Mouse (Mus musculus): ENCODE data around the gene Spint2. TPM values are rescaled to one million over a fixed set of nuclear protein-coding genes. Genes with fewer than 3 reads are reported as not detected.
A peak's percentile ranks its signal among the peaks of the same experiment; 100 is the strongest.

Spint2 gene
- polyA plus RNA-seq, 1 experiment from 2014 or later, result 332 TPM

DNA sequence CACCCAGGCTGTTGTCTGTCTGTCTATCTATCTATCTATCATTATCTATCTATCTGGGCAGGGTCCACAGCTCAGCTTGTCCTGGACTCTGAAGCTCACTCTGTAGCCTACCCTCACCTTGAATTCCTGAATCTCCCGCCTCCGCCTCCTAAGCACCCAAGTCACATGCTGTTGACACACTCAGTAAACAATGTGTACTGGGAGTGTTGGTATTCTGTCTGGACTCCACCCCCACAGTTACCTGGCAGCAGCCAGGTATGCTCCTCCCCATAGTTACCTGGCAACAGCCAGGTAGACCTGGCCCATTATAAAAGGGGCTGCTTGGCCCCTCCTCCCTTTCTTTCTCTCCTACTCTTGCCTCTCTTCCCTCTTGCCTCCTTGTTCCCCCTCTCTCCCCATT lies 6.4 kb upstream of the Spint2 start:
- no peak overlapping the region for H3K4me3 ChIP-seq
- H3K4me1 ChIP-seq, result peaks cover 30% of the 10 kb centered on the region
- WGBS, result 44% methylated on average over 2 of the region's 2 CpGs
- ATAC-seq (ENCODE audit: borderline replicate concordance, extremely low read depth, low FRiP score, low TSS enrichment), result no peak
- H3K36me3 ChIP-seq, result no peaks in the 10 kb centered on the region
- H3K4me2 ChIP-seq, result no peak overlapping the region
- no peak overlapping the region for H3K9ac ChIP-seq
- H3K27ac ChIP-seq, result no peak overlapping the region
- no peaks in the 10 kb centered on the region for H3K27me3 ChIP-seq
- H3K9me3 ChIP-seq, result no peaks in the 10 kb centered on the region

DNA sequence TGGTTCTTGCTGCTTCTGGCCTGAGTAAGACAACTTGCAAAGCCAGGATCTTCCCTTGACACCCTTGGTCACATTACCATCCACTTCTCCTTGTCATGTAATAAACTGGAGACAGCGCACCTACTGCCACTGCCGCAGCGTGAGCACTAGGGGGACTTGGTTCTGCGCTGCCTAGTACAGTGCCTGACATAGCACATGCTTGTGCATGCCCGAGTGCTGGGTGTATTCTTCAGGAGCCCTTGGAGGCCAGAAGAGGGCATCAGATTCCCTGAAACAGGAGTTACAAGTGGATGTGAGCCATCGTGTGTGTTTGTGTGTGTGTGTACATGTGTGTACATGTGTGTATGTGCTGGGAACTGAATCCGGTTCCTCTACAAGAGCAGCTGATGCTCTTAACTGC lies 5.8 kb upstream of the Spint2 start:
- no peaks in the 10 kb centered on the region for H3K36me3 ChIP-seq
- peaks cover 4% of the 10 kb centered on the region for H3K27me3 ChIP-seq
- no peak overlapping the region for H3K9ac ChIP-seq
- H3K9me3 ChIP-seq, result no peaks in the 10 kb centered on the region
- ATAC-seq (ENCODE audit: borderline replicate concordance, extremely low read depth, low FRiP score, low TSS enrichment), result no peak
- no peak overlapping the region for H3K4me3 ChIP-seq
- WGBS, result 80% methylated on average over 7 of the region's 7 CpGs
- no peak overlapping the region for H3K4me2 ChIP-seq
- H3K27ac ChIP-seq, result no peak overlapping the region
- H3K4me1 ChIP-seq, result peaks cover 27% of the 10 kb centered on the region

DNA sequence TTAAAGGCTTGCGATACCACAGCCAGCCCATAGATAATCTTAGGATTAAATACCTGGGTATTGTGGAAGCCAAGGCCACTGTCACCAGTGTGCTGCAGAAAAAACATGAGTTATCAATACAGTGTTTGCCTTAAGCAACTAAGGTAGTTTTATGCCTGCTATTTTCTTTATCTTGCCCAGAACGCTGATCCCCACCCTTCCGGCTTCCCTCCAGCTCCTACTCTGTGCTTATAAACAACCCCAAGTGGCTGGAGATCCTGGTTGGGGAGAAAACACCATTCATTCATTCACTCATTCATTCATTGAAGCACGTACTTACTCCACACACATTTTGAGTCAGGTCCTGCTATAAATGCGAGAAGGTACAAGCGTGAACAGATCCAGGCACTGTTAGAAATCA lies 2.8 kb upstream of the Spint2 start:
- no peak for ATAC-seq (ENCODE audit: borderline replicate concordance, extremely low read depth, low FRiP score, low TSS enrichment)
- WGBS, result 88% methylated on average over 6 of the region's 6 CpGs
- peaks cover 27% of the 10 kb centered on the region for H3K27me3 ChIP-seq

DNA sequence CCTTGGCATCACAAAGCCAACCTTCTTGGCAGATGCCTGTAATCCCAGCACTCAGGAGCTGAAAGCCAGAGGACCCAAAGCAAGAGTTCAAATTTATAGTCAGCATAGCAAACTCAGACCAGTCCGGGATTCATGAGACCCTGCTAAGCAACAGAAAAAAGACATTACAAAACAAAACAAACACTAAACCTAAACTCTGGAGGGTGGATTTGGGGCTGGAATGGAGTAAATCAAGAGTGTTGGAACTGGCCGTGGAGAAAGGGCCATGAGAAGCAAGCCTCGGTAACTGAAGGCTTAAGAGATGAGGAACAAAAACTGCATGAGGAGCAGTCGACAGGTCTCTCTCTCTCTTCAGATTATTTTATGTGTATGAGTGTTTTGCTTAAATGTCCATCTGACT lies 2.2 kb upstream of the Spint2 start:
- Histone ChIP-seq H3K27me3 (peaks cover 27% of the 10 kb centered on the region), H3K9me3 (no peaks in the 10 kb centered on the region), H3K4me3 (no peak overlapping the region), H3K4me1 (peaks cover 21% of the 10 kb centered on the region), H3K4me2 (no peak overlapping the region), H3K27ac (no peak overlapping the region), H3K9ac (no peak overlapping the region), H3K36me3 (no peaks in the 10 kb centered on the region)
- WGBS, result 70% methylated on average over 4 of the region's 4 CpGs
- ATAC-seq (ENCODE audit: borderline replicate concordance, extremely low read depth, low FRiP score, low TSS enrichment), result no peak

More for the DNA sequence above, 2.8 kb upstream of the Spint2 start:
- Histone ChIP-seq H3K4me1 (peaks cover 21% of the 10 kb centered on the region), H3K4me3 (no peak overlapping the region), H3K4me2 (no peak overlapping the region), H3K9ac (no peak overlapping the region), H3K36me3 (no peaks in the 10 kb centered on the region), H3K27ac (no peak overlapping the region), H3K9me3 (no peaks in the 10 kb centered on the region)

DNA sequence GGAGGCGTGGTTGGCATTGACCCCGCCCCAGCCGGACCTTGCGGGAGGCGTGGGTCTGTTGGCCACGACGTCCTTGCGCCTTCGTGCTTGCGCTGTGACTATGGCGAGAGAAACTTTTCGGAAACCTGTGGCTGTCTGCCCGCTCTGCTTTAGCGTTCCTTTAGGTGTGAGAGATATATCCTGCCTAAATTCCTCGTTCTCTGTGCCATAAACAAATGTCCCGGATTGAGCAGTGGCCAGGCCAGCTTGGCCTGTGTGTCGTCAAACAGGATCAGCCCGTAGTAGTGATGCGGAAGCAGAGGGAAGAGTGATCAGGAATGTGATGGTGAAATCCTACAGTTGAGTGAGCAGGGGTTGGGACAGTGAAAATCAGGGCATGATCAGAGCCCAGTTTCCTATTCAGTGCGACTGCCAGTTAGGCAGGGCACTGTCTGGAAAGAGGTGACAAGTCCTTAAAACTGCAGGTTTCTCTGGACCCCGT lies 402 bp upstream of the Spint2 start:
- Histone ChIP-seq H3K9ac (peak overlapping the region; percentile 60), H3K4me3 (peak overlapping the region; percentile 53), H3K4me1 (peaks cover 17% of the 10 kb centered on the region), H3K4me2 (peak overlapping the region; percentile 93), H3K9me3 (no peaks in the 10 kb centered on the region), H3K27ac (peak overlapping the region; percentile 91; the same call in 1 of the 2 replicates), H3K36me3 (no peaks in the 10 kb centered on the region), H3K27me3 (peaks cover 27% of the 10 kb centered on the region)
- WGBS, result 5% methylated on average over 21 of the region's 21 CpGs
- peak; percentile 48 for ATAC-seq (ENCODE audit: borderline replicate concordance, extremely low read depth, low FRiP score, low TSS enrichment)

DNA sequence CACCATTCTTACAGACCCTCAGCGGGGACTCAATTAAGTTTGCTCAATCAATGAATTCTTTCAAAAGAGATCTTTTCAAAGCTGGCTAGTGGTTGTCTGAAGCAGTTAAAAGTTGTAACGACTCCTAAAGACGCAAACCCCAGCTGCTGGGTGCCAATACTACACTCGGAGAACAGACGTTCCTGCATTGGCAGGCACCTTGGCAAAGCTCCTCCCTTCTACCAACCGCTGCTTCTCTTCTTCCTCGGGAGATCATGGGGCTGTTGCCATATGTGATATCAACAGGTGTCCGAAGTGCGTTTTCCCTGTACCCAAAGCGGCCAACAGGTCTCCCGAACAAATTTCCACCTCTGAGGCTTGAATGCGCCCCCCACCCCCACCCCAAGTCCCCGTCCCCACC lies 911 bp downstream of the Spint2 start:
- Histone ChIP-seq H3K27ac (0 out of 2 replicates have a peak overlapping the region, but pooled peaks have one; percentile 40), H3K9ac (peak overlapping the region; percentile 60), H3K27me3 (peaks cover 27% of the 10 kb centered on the region), H3K36me3 (no peaks in the 10 kb centered on the region), H3K4me1 (peaks cover 20% of the 10 kb centered on the region), H3K4me3 (peak overlapping the region; percentile 53), H3K9me3 (no peaks in the 10 kb centered on the region), H3K4me2 (peak overlapping the region; percentile 93)
- ATAC-seq (ENCODE audit: borderline replicate concordance, extremely low read depth, low FRiP score, low TSS enrichment), result no peak
- WGBS, result 12% methylated on average over 13 of the region's 13 CpGs

DNA sequence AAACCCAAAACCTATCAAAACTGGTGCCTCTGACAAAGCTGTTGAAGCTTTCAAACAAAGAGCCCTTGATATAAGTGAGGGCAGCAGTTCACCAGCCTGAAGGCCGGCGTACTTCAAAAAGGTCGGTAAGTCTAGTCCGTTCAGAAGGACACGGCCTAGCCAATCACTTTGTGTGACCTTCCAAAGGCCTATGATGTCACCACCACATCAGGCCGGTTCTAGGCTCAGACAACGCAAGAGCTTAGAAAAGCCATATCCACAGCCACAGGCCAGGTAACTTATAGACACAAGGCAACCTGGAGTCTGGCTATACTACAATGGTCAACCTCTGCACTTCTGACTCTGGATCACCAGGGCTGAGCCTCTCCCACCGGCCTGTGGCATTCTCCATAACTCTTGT lies 1.8 kb downstream of the Spint2 start:
- no peaks in the 10 kb centered on the region for H3K36me3 ChIP-seq
- H3K9me3 ChIP-seq, result no peaks in the 10 kb centered on the region
- peak overlapping the region; percentile 20; the same call in 1 of the 2 replicates for H3K9ac ChIP-seq
- peaks cover 27% of the 10 kb centered on the region for H3K27me3 ChIP-seq
- ATAC-seq (ENCODE audit: borderline replicate concordance, extremely low read depth, low FRiP score, low TSS enrichment), result no peak
- H3K4me2 ChIP-seq, result peak overlapping the region; percentile 93
- 35% methylated on average over 8 of the region's 8 CpGs for WGBS
- H3K27ac ChIP-seq, result no peak overlapping the region
- H3K4me1 ChIP-seq, result peaks cover 20% of the 10 kb centered on the region
- H3K4me3 ChIP-seq, result peak overlapping the region; percentile 53

DNA sequence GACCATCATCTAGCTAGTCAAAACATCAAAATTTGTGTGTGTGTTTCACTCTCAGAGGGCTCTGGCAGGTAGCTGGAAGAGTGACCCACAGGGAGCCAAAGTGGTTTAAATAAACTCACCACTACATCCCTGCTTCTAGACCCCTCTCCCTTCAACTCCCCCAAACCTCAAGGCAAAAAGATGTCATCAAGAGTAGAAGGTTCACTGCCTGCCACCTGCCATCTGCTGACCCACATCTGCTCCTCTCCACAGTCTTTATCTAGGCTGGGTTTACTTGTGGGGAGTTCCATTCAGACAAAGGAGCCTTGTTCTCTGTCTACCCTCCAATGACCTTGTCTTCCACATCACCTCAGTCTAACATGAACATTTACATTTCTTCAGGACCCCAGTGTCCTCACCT lies 2.5 kb downstream of the Spint2 start:
- no peak overlapping the region for H3K4me3 ChIP-seq
- no peak for ATAC-seq (ENCODE audit: borderline replicate concordance, extremely low read depth, low FRiP score, low TSS enrichment)
- no peaks in the 10 kb centered on the region for H3K36me3 ChIP-seq
- peaks cover 27% of the 10 kb centered on the region for H3K27me3 ChIP-seq
- peak overlapping the region; percentile 93 for H3K4me2 ChIP-seq
- no peaks in the 10 kb centered on the region for H3K9me3 ChIP-seq
- no peak overlapping the region for H3K27ac ChIP-seq
- peaks cover 20% of the 10 kb centered on the region for H3K4me1 ChIP-seq
- H3K9ac ChIP-seq, result no peak overlapping the region

DNA sequence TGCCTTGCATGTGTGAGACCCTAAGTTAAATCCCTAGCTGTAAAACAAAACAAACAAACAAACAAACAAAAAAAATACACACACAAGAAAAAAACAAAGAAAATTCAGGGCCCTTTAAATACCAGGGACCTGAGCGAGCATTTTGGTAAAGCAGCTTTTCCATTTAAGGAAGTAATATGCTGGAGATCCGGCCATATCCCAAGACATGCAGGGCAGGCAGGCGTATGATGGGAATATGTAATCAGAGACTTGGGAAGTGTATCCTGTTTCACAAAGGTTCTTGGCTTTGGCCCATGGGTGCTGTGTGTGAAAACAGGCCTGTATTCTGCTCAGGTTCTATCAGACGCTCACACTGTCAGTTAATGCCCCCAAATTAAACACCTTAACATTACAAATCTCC lies 4.2 kb downstream of the Spint2 start:
- 73% methylated on average over 4 of the region's 4 CpGs for WGBS
- Histone ChIP-seq H3K4me1 (peaks cover 22% of the 10 kb centered on the region), H3K27me3 (peaks cover 23% of the 10 kb centered on the region), H3K4me3 (no peak overlapping the region), H3K36me3 (no peaks in the 10 kb centered on the region), H3K4me2 (no peak overlapping the region), H3K27ac (no peak overlapping the region), H3K9me3 (no peaks in the 10 kb centered on the region), H3K9ac (no peak overlapping the region)
- ATAC-seq (ENCODE audit: borderline replicate concordance, extremely low read depth, low FRiP score, low TSS enrichment), result no peak

DNA sequence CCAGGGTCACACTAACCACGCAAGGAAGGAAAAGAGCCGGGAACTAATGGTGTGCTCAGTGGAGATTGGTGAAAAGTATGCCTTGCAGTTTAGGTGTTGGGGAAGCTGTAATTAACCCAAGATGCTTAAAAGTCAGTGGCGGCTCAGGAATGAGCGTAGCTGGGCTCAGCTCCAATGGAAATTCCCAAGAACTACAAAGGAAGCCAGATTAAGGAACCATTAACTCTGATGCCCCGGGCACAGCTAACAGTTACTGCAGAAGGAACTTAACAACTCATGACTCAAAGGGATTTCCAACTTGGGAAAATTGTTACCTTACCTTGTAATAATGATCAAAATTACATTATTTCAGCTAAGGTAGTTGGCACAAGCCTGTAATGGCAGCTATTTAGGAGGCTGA lies 5.0 kb downstream of the Spint2 start:
- 56% methylated on average over 5 of the region's 5 CpGs for WGBS
- Histone ChIP-seq H3K27me3 (peaks cover 15% of the 10 kb centered on the region), H3K27ac (no peak overlapping the region), H3K4me1 (peaks cover 22% of the 10 kb centered on the region), H3K9me3 (no peaks in the 10 kb centered on the region), H3K9ac (no peak overlapping the region), H3K4me3 (no peak overlapping the region), H3K36me3 (no peaks in the 10 kb centered on the region), H3K4me2 (no peak overlapping the region)
- no peak for ATAC-seq (ENCODE audit: borderline replicate concordance, extremely low read depth, low FRiP score, low TSS enrichment)

DNA sequence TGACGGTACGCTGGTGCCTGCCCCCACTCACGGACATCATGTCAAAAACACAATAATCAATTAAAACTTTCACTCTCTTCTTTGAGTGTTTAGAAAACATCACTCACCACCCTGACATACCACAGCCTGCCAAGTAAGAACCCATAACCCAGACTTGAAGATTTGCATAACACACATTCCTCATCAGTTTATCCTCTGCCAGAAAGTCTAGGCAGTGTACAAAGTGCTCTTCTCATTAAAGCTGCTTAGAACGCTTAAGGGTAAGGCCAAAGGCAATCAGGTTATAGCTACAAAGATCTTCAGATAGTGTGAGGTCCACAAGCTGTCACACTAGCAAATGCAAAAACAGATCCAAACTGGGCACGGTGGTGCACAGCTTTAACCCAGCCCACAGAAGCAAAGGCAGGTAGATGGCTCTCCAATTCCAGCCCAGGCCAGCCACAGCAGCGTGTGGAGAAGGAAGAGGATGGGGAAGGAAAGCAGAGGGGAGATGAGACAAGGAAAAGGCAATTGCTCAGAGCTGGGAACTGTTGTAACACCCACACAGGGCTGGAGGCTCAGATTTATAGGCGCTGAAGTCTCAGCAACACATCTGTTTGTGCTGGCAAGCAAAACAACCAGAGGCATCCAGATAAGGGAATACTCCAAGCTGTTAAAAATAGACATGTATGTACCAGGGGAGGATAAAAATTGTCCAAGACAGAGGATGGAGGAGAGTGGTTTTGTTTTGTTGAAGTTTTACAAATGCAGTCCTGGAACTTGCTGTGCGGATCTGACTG lies 9.8 kb downstream of the Spint2 start:
- H3K27ac ChIP-seq, result peak overlapping the region; percentile 65
- no peak overlapping the region for H3K9ac ChIP-seq
- ATAC-seq (ENCODE audit: borderline replicate concordance, extremely low read depth, low FRiP score, low TSS enrichment), result peak; percentile 56; the same call in 1 of the 2 replicates
- 38% methylated on average over 8 of the region's 8 CpGs for WGBS
- H3K4me1 ChIP-seq, result peaks cover 27% of the 10 kb centered on the region
- no peak overlapping the region for H3K4me2 ChIP-seq
- H3K4me3 ChIP-seq, result no peak overlapping the region
- no peaks in the 10 kb centered on the region for H3K9me3 ChIP-seq
- no peaks in the 10 kb centered on the region for H3K27me3 ChIP-seq
- no peaks in the 10 kb centered on the region for H3K36me3 ChIP-seq

DNA sequence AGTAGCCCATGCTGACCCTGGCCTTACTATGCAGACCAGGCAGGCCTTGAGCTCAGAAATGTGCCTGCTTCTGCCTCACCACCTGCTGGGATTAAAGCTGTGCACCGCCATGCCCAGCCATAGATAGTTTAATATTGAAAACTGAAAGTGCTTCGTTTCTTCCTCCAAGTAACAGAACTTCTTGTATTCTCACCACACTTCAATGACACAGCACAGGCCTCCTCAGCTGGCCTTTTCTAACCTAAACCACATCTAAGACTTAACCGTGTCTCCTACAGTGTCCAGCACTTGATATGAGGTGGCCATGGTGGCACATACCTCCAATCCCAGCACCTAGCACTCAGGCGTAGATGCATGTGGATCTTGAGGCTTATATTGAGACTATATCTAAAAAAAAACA lies 11.3 kb downstream of the Spint2 start:
- 87% methylated on average over 4 of the region's 4 CpGs for WGBS
- H3K9me3 ChIP-seq, result no peaks in the 10 kb centered on the region
- no peak overlapping the region for H3K4me2 ChIP-seq
- no peak overlapping the region for H3K9ac ChIP-seq
- ATAC-seq (ENCODE audit: borderline replicate concordance, extremely low read depth, low FRiP score, low TSS enrichment), result no peak
- no peaks in the 10 kb centered on the region for H3K27me3 ChIP-seq
- H3K4me3 ChIP-seq, result no peak overlapping the region
- peaks cover 25% of the 10 kb centered on the region for H3K4me1 ChIP-seq
- H3K27ac ChIP-seq, result no peak overlapping the region
- no peaks in the 10 kb centered on the region for H3K36me3 ChIP-seq
